Mouse (Mus musculus) effector memory CD4-positive, alpha-beta T cell, adult 7 months (primary cell): ENCODE measurements around the gene Ccdc177. TPM values are rescaled to one million over a fixed set of nuclear protein-coding genes. Genes with fewer than 3 reads are reported as not detected.

ENCODE experiments used
- polyA plus RNA-seq: library from polyadenylated mRNA; unstranded; fragments of 100-300 nt; shearing (Covaris generic); gene quantifications from one replicate; pipeline ENCODE4 v1.2.1, GENCODE M21; 2017

The Ccdc177 gene
- 0.39 TPM for polyA plus RNA-seq

DNA sequence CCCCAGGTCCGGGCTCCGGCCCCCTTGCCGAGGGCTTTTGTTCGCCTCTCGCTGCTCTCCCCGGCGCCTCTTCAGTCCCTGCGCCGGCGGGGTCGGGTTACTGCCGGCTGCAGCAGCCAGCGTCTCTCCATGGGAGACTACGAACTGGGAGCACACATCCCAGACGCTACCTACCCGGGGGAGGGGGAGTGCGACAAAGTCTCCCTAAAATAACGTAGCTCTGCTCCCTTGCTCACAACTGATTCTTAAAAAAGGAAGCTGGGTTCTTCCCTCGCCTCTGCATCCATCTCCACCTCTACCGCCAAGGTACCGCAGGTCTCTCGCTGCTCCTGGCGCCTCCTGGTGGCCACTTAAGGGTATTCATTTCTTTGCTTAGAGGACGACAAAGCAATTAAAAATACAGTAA is at the start of gene Ccdc177:
Gene Ccdc177, minus strand, starts transcription at position 292 of the 406 bp plus-strand sequence.

DNA sequence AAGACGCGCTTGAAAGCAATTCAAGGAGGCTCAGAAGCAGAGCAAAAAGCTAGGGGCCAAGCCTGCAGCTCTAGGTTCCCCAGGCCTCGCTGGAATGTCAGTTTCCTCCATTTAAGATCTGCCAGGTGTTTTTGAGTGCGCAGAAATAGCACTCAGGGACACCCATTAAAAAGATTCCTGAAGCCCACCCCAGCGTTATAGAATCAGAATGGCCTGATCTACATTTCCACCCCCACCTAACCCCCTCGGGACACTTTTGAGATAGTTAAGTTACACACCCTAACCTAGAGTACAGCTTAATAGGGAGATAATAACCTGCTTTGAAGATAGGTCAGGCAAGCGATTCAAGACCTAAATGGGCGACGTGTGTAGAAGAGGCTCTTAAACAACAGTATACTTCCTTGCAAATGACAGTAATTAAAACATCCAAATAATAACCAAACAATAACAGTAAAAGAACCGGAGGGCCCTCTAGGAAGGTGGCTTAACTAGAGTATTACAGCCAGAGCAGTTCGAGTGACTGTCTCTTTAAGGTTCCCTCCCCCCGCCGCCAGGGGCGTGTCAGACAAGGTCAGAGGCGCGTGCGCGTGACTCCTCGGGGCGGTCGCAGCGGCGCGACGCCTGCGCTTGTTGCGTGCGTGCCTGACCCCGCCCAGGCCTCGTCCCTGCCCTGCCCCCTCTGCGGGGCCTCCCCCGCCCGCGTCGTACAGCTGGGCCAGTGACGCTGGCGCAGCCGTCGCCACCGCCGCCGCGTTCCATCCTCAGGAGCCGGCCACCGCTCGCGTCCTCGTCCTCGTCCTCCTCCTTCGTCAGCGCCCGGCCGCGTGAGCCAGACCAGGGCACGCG is 29.6 kb upstream of the Ccdc177 start, which contains the start of gene Susd6:
Gene Susd6, plus strand, starts transcription at position 662 of the 846 bp plus-strand sequence.

Other genes with a start within 250 kb of the Ccdc177 start
- not detected for gene Galnt16, start 242.4 kb downstream of the Ccdc177 start, polyA plus RNA-seq
- 24.9 TPM for gene Slc39a9, start 116.8 kb downstream of the Ccdc177 start, polyA plus RNA-seq
- gene Erh, start 116.3 kb downstream of the Ccdc177 start, polyA plus RNA-seq = 44.6 TPM
- not detected for gene Plekhd1, start 68.1 kb downstream of the Ccdc177 start, polyA plus RNA-seq
- 169 TPM for gene Susd6, start 29.8 kb upstream of the Ccdc177 start, polyA plus RNA-seq
- gene Srsf5, start 184.8 kb upstream of the Ccdc177 start, polyA plus RNA-seq = 939 TPM
- 1.0 TPM for gene Slc10a1, start 208.0 kb upstream of the Ccdc177 start, polyA plus RNA-seq